Mouse (Mus musculus): Measurements from ENCODE around the gene Map3k20.

The Map3k20 gene

GRCm38 (mm10) chr2:72438941-72439533 is 153.6 kb downstream of the Map3k20 start:
- DNase-seq = no peak

GRCm38 (mm10) chr2:72441010-72441409 is 155.6 kb downstream of the Map3k20 start:
- no peak for DNase-seq

GRCm38 (mm10) chr2:72442825-72443224 is 157.4 kb downstream of the Map3k20 start:
- DNase-seq = no peak

- no peak for DNase-seq
Measured at GRCm38 (mm10) chr2:72443960-72444359, 158.5 kb downstream of the Map3k20 start.

- no peak for DNase-seq
Measured at GRCm38 (mm10) chr2:72446106-72446505, 160.7 kb downstream of the Map3k20 start.

- DNase-seq = no peak
Measured at GRCm38 (mm10) chr2:72446615-72447014, 161.2 kb downstream of the Map3k20 start.

- no peak for DNase-seq
Measured at GRCm38 (mm10) chr2:72453563-72453962, 168.1 kb downstream of the Map3k20 start.

GRCm38 (mm10) chr2:72456189-72456588 is 170.8 kb downstream of the Map3k20 start:
- no peak for DNase-seq

- DNase-seq = no peak
Measured at GRCm38 (mm10) chr2:72464376-72465014, 179.1 kb downstream of the Map3k20 start.

GRCm38 (mm10) chr2:72467604-72468003 is 182.2 kb downstream of the Map3k20 start:
- DNase-seq = no peak

GRCm38 (mm10) chr2:72471415-72472070 is 186.1 kb downstream of the Map3k20 start:
- DNase-seq = no peak

GRCm38 (mm10) chr2:72474531-72475287 is 189.3 kb downstream of the Map3k20 start:
- no peak for DNase-seq

GRCm38 (mm10) chr2:72475423-72475796 is 190.0 kb downstream of the Map3k20 start:
- no peak for DNase-seq

- DNase-seq = peak; percentile 11
Measured at GRCm38 (mm10) chr2:72475797-72476485, 190.5 kb downstream of the Map3k20 start, which contains the start of gene Cdca7. Cdca7 (plus strand) TSS chr2:72476159.

- no peak for DNase-seq
Measured at GRCm38 (mm10) chr2:72476486-72477211, 191.2 kb downstream of the Map3k20 start.

- no peak for DNase-seq
Measured at GRCm38 (mm10) chr2:72477221-72477620, 191.8 kb downstream of the Map3k20 start.

GRCm38 (mm10) chr2:72478176-72478575 is 192.7 kb downstream of the Map3k20 start:
- DNase-seq = no peak

- DNase-seq = no peak
Measured at GRCm38 (mm10) chr2:72478921-72479320, 193.5 kb downstream of the Map3k20 start.

GRCm38 (mm10) chr2:72479818-72480217 is 194.4 kb downstream of the Map3k20 start:
- no peak for DNase-seq

GRCm38 (mm10) chr2:72491650-72492049 is 206.2 kb downstream of the Map3k20 start:
- no peak for DNase-seq

All from cerebellum, adult 11 months (tissue).